Mouse (Mus musculus): ENCODE results near the gene Tldc1. TPM values are rescaled to one million over a fixed set of nuclear protein-coding genes. Genes with fewer than 3 reads are reported as not detected.

The Tldc1 gene
- polyA plus RNA-seq, 1 experiment: 12.3 TPM

GRCm38 (mm10) chr8:119805275-119805674, 27.1 kb upstream of the Tldc1 start:
- TF ChIP-seq CTCF (IDR thresholded peaks at IDR 0.05; ENCODE audit: extremely low read depth, insufficient read depth, low read length) (no peak), POLR2A (IDR thresholded peaks at IDR 0.05; ENCODE audit: extremely low read depth, insufficient read depth, low read length) (no peak)
- Histone ChIP-seq H3K27ac (ENCODE audit: insufficient read depth, low read length) (no peak overlapping the region), H3K4me3 (ENCODE audit: insufficient read depth, low read length) (no peak overlapping the region), H3K4me1 (ENCODE audit: control insufficient read depth, insufficient read depth, low read length) (peaks cover 7% of the 10 kb centered on the region)

GRCm38 (mm10) chr8:119802592-119802991, 24.4 kb upstream of the Tldc1 start:
- H3K4me1 ChIP-seq (ENCODE audit: control insufficient read depth, insufficient read depth, low read length): peaks cover 11% of the 10 kb centered on the region
- H3K27ac ChIP-seq (ENCODE audit: insufficient read depth, low read length): no peak overlapping the region
- H3K4me3 ChIP-seq (ENCODE audit: insufficient read depth, low read length): no peak overlapping the region
- TF ChIP-seq CTCF (IDR thresholded peaks at IDR 0.05; ENCODE audit: extremely low read depth, insufficient read depth, low read length) (no peak), POLR2A (IDR thresholded peaks at IDR 0.05; ENCODE audit: extremely low read depth, insufficient read depth, low read length) (no peak)

GRCm38 (mm10) chr8:119801168-119801567, 23.0 kb upstream of the Tldc1 start:
- no peak overlapping the region for H3K4me3 ChIP-seq (ENCODE audit: insufficient read depth, low read length)

GRCm38 (mm10) chr8:119798965-119799264, 20.7 kb upstream of the Tldc1 start:
- TF ChIP-seq CTCF (IDR thresholded peaks at IDR 0.05; ENCODE audit: extremely low read depth, insufficient read depth, low read length): no peak
- TF ChIP-seq POLR2A (IDR thresholded peaks at IDR 0.05; ENCODE audit: extremely low read depth, insufficient read depth, low read length): no peak
- Histone ChIP-seq H3K4me1 (ENCODE audit: control insufficient read depth, insufficient read depth, low read length) (peaks cover 6% of the 10 kb centered on the region), H3K27ac (ENCODE audit: insufficient read depth, low read length) (peak overlapping the region; percentile 47), H3K4me3 (ENCODE audit: insufficient read depth, low read length) (no peak overlapping the region)

More at GRCm38 (mm10) chr8:119801168-119801567, 23.0 kb upstream of the Tldc1 start:
- H3K27ac ChIP-seq (ENCODE audit: insufficient read depth, low read length): no peak overlapping the region
- no peak for TF ChIP-seq POLR2A (IDR thresholded peaks at IDR 0.05; ENCODE audit: extremely low read depth, insufficient read depth, low read length)
- TF ChIP-seq CTCF (IDR thresholded peaks at IDR 0.05; ENCODE audit: extremely low read depth, insufficient read depth, low read length): no peak
- H3K4me1 ChIP-seq (ENCODE audit: control insufficient read depth, insufficient read depth, low read length): peaks cover 9% of the 10 kb centered on the region

GRCm38 (mm10) chr8:119798170-119798964, 20.2 kb upstream of the Tldc1 start:
- peak overlapping the region; percentile 47; the same call in 1 of the 2 replicates for H3K27ac ChIP-seq (ENCODE audit: insufficient read depth, low read length)
- H3K4me3 ChIP-seq (ENCODE audit: insufficient read depth, low read length): no peak overlapping the region

GRCm38 (mm10) chr8:119795651-119796050, 17.4 kb upstream of the Tldc1 start:
- Histone ChIP-seq H3K27ac (ENCODE audit: insufficient read depth, low read length) (no peak overlapping the region), H3K4me1 (ENCODE audit: control insufficient read depth, insufficient read depth, low read length) (peaks cover 3% of the 10 kb centered on the region)
- TF ChIP-seq POLR2A (IDR thresholded peaks at IDR 0.05; ENCODE audit: extremely low read depth, insufficient read depth, low read length): no peak
- TF ChIP-seq CTCF (IDR thresholded peaks at IDR 0.05; ENCODE audit: extremely low read depth, insufficient read depth, low read length): no peak

More at GRCm38 (mm10) chr8:119798170-119798964, 20.2 kb upstream of the Tldc1 start:
- TF ChIP-seq CTCF (IDR thresholded peaks at IDR 0.05; ENCODE audit: extremely low read depth, insufficient read depth, low read length) (no peak), POLR2A (IDR thresholded peaks at IDR 0.05; ENCODE audit: extremely low read depth, insufficient read depth, low read length) (0 out of 2 replicates have a peak, but pooled peaks have one; percentile 5)
- peaks cover 6% of the 10 kb centered on the region for H3K4me1 ChIP-seq (ENCODE audit: control insufficient read depth, insufficient read depth, low read length)

GRCm38 (mm10) chr8:119794689-119795088, 16.5 kb upstream of the Tldc1 start:
- Histone ChIP-seq H3K4me3 (ENCODE audit: insufficient read depth, low read length) (no peak overlapping the region), H3K4me1 (ENCODE audit: control insufficient read depth, insufficient read depth, low read length) (peaks cover 3% of the 10 kb centered on the region), H3K27ac (ENCODE audit: insufficient read depth, low read length) (no peak overlapping the region)
- TF ChIP-seq CTCF (IDR thresholded peaks at IDR 0.05; ENCODE audit: extremely low read depth, insufficient read depth, low read length): no peak
- TF ChIP-seq POLR2A (IDR thresholded peaks at IDR 0.05; ENCODE audit: extremely low read depth, insufficient read depth, low read length): no peak

More at GRCm38 (mm10) chr8:119795651-119796050, 17.4 kb upstream of the Tldc1 start:
- H3K4me3 ChIP-seq (ENCODE audit: insufficient read depth, low read length): no peak overlapping the region

GRCm38 (mm10) chr8:119791804-119792704, 13.8 kb upstream of the Tldc1 start:
- no peak overlapping the region for H3K27ac ChIP-seq (ENCODE audit: insufficient read depth, low read length)

GRCm38 (mm10) chr8:119789581-119789980, 11.4 kb upstream of the Tldc1 start:
- Histone ChIP-seq H3K4me3 (ENCODE audit: insufficient read depth, low read length) (no peak overlapping the region), H3K4me1 (ENCODE audit: control insufficient read depth, insufficient read depth, low read length) (no peaks in the 10 kb centered on the region), H3K27ac (ENCODE audit: insufficient read depth, low read length) (no peak overlapping the region)
- TF ChIP-seq CTCF (IDR thresholded peaks at IDR 0.05; ENCODE audit: extremely low read depth, insufficient read depth, low read length) (no peak), POLR2A (IDR thresholded peaks at IDR 0.05; ENCODE audit: extremely low read depth, insufficient read depth, low read length) (no peak)

More at GRCm38 (mm10) chr8:119791804-119792704, 13.8 kb upstream of the Tldc1 start:
- TF ChIP-seq POLR2A (IDR thresholded peaks at IDR 0.05; ENCODE audit: extremely low read depth, insufficient read depth, low read length) (no peak), CTCF (IDR thresholded peaks at IDR 0.05; ENCODE audit: extremely low read depth, insufficient read depth, low read length) (no peak)
- Histone ChIP-seq H3K4me1 (ENCODE audit: control insufficient read depth, insufficient read depth, low read length) (no peaks in the 10 kb centered on the region), H3K4me3 (ENCODE audit: insufficient read depth, low read length) (no peak overlapping the region)

All from cortical plate, adult 2 months (tissue).